Mouse (Mus musculus) left cerebral cortex, adult 6 months (tissue): ENCODE data around the gene Bola1. TPM values are rescaled to one million over a fixed set of nuclear protein-coding genes. Genes with fewer than 3 reads are reported as not detected.

ENCODE experiments used
- polyA plus RNA-seq: library from polyadenylated mRNA; unstranded; fragments of <200 nt; fragmentation: Nextera tagmentation; gene quantifications from 2 replicates; pipeline ENCODE4 v1.2.3, GENCODE M21; 2021

Gene Bola1
- polyA plus RNA-seq, 1 experiment from 2014 or later: 65.5 TPM

Other genes with a start within 250 kb of the Bola1 start
- 16.5 and 28.8 TPM in 2 replicates for gene Plekho1, start 223.7 kb downstream of the Bola1 start, polyA plus RNA-seq
- 26.6 and 36.6 TPM in 2 replicates for gene Vps45, start 161.2 kb downstream of the Bola1 start, polyA plus RNA-seq
- gene Otud7b, start 115.2 kb downstream of the Bola1 start, polyA plus RNA-seq: 6.3 and 9.2 TPM in 2 replicates
- 2.8 and 3.6 TPM in 2 replicates for gene Mtmr11, start 57.7 kb downstream of the Bola1 start, polyA plus RNA-seq
- 17.7 and 42.8 TPM in 2 replicates for gene Sf3b4, start 47.4 kb downstream of the Bola1 start, polyA plus RNA-seq
- 68.9 and 69.5 TPM in 2 replicates for gene Sv2a, start 38.6 kb downstream of the Bola1 start, polyA plus RNA-seq
- 0.48 TPM in 1 of 2 replicates, not detected in the other for gene Hist2h2ab, start 156 bp upstream of the Bola1 start, polyA plus RNA-seq
- gene Hist2h2ac, start 1.2 kb upstream of the Bola1 start, polyA plus RNA-seq: 1.9 and 7.2 TPM in 2 replicates
- 3.9 and 7.0 TPM in 2 replicates for gene Hist2h2be, start 1.4 kb upstream of the Bola1 start, polyA plus RNA-seq
- 1.3 and 4.7 TPM in 2 replicates for gene Hist2h3c2, start 19.4 kb upstream of the Bola1 start, polyA plus RNA-seq
- 72.8 and 123 TPM in 2 replicates for gene Hist2h2aa2, start 20.6 kb upstream of the Bola1 start, polyA plus RNA-seq
- gene Hist2h2aa1, start 25.8 kb upstream of the Bola1 start, polyA plus RNA-seq: 110 and 145 TPM in 2 replicates
- 0.31 and 0.82 TPM in 2 replicates for gene Hist2h3c1, start 27.0 kb upstream of the Bola1 start, polyA plus RNA-seq
- gene Hist2h4, start 43.6 kb upstream of the Bola1 start, polyA plus RNA-seq: 0.64 and 1.9 TPM in 2 replicates
- gene Hist2h3b, start 48.9 kb upstream of the Bola1 start, polyA plus RNA-seq: 3.8 and 8.0 TPM in 2 replicates
- gene Hist2h2bb, start 50.0 kb upstream of the Bola1 start, polyA plus RNA-seq: not detected in 2 replicates
- gene Fcgr1, start 74.3 kb upstream of the Bola1 start, polyA plus RNA-seq: 2.0 and 4.6 TPM in 2 replicates
- not detected in 2 replicates for gene BC107364, start 232.6 kb upstream of the Bola1 start, polyA plus RNA-seq